Mouse (Mus musculus) kidney, postnatal 0 days (tissue): ENCODE results near the gene Podnl1. TPM values are rescaled to one million over a fixed set of nuclear protein-coding genes. Genes with fewer than 3 reads are reported as not detected.

Experiments
- ATAC-seq: fragments of 200-750 bp; cut with Nextera tagmentation; replicated peaks from 2 replicates; pipeline ENCODE4 v1.8.0; 2017; ENCODE audit warnings: low read depth, moderate number of reproducible peaks, moderate TSS enrichment, moderate library complexity; ENCODE audit not compliant: low FRiP score
- DNase-seq: peaks from one replicate; pipeline ENCODE4 v3.0.0-alpha.2; 2016; ENCODE audit warnings: low spot score
- H3K27ac ChIP-seq: fragments of 300-500 bp; sonication (generic); 2 replicates; pipeline ENCODE4 v1.5.1; 2014; ENCODE audit warnings: mild to moderate bottlenecking
- H3K27me3 ChIP-seq: fragments of 300-500 bp; sonication (generic); 2 replicates; pipeline ENCODE4 v1.6.1; 2014; ENCODE audit warnings: low read length, mixed read lengths; ENCODE audit not compliant: insufficient read depth
- H3K36me3 ChIP-seq: fragments of 300-500 bp; sonication (generic); 2 replicates; pipeline ENCODE4 v1.6.1; 2014; ENCODE audit warnings: low read length, mixed read lengths; ENCODE audit not compliant: insufficient read depth
- H3K4me1 ChIP-seq: fragments of 300-500 bp; sonication (generic); replicated peaks from 2 replicates; pipeline ENCODE4 v1.6.1; 2014; ENCODE audit warnings: antibody characterized with exemption, low read length, mixed read lengths; ENCODE audit not compliant: insufficient read depth
- H3K4me2 ChIP-seq: fragments of 300-500 bp; sonication (generic); 2 replicates; pipeline ENCODE4 v1.6.1; 2014; ENCODE audit warnings: mild to moderate bottlenecking, low read length, moderate library complexity, mixed read lengths
- H3K4me3 ChIP-seq: fragments of 300-500 bp; sonication (generic); replicated peaks from 2 replicates; pipeline ENCODE4 v1.5.1; 2014; ENCODE audit warnings: low read depth, low read length
- H3K9ac ChIP-seq: fragments of 300-500 bp; sonication (generic); 2 replicates; pipeline ENCODE4 v1.6.1; 2014; ENCODE audit warnings: low read depth, low read length
- H3K9me3 ChIP-seq: fragments of 300-500 bp; sonication (generic); replicated peaks from 2 replicates; pipeline ENCODE4 v1.6.1; 2016; ENCODE audit warnings: low read length, inconsistent platforms, mixed read lengths
- CTCF ChIP-seq: IDR thresholded peaks from 2 replicates; pipeline ENCODE4 v1.5.1; 2016; ENCODE audit warnings: antibody characterized with exemption, low read depth, mild to moderate bottlenecking, moderate library complexity
- WGBS: fragments of 180-500 bp; shearing (Covaris S2); extraction: QIAGEN DNeasy Blood & Tissue Kit; methylation state at CpG from one replicate; pipeline ENCODE4 v1.1.7; 2014; 5-methylcytosine and 5-hydroxymethylcytosine counted together
- polyA plus RNA-seq: library from polyadenylated mRNA; unstranded; fragments of >200 nt; fragmentation: Nextera tagmentation; extraction: Ambion mirVana; gene quantifications from 2 replicates; pipeline ENCODE4 v1.2.1, GENCODE M21; 2015

Gene Podnl1
- polyA plus RNA-seq, 1 experiment from 2014 or later, result 0.14 TPM

- ATAC-seq (no peak), DNase-seq (no peak)
- no peak for TF ChIP-seq CTCF
- peaks cover 59% of the 10 kb centered on the region for H3K36me3 ChIP-seq
- WGBS, result 90% methylated on average over 7 of the region's 7 CpGs
- H3K9me3 ChIP-seq, result no peaks in the 10 kb centered on the region
- H3K27ac ChIP-seq, result no peak overlapping the region
- H3K4me2 ChIP-seq, result no peak overlapping the region
- no peaks in the 10 kb centered on the region for H3K4me1 ChIP-seq
- no peak overlapping the region for H3K4me3 ChIP-seq
- H3K9ac ChIP-seq, result no peak overlapping the region
- no peaks in the 10 kb centered on the region for H3K27me3 ChIP-seq
These were observed 38.6 kb upstream of the Podnl1 start for GRCm38 (mm10) chr8:84087156-84087555.

- Histone ChIP-seq H3K4me2 (no peak overlapping the region), H3K4me3 (no peak overlapping the region), H3K27me3 (no peaks in the 10 kb centered on the region), H3K4me1 (no peaks in the 10 kb centered on the region), H3K27ac (no peak overlapping the region), H3K9me3 (no peaks in the 10 kb centered on the region), H3K36me3 (peaks cover 59% of the 10 kb centered on the region), H3K9ac (no peak overlapping the region)
- WGBS, result 87% methylated on average over 14 of the region's 14 CpGs
- no peak for TF ChIP-seq CTCF
- no peak for ATAC-seq
- DNase-seq, result no peak
These were observed 38.0 kb upstream of the Podnl1 start for GRCm38 (mm10) chr8:84087821-84088220.

DNA sequence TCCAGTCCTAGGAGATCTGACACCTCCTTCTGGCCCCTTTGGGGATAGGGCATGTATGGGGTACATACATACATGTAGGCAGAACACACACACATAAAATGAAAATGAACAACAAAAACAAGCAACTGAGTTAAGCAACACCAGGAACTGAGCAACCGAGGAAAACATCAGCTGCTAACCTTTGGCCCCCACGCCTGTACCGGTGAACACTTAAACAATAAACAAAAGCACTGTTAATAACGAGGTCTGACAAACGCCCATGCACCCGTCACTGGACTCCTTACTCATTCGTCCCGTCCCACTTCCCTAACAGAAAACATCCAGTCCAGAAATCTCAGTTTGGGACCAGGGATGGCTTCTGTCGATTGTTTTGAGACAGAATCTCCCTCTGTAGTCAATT lies 36.5 kb upstream of the Podnl1 start:
- 76% methylated on average over 9 of the region's 9 CpGs for WGBS
- Histone ChIP-seq H3K9ac (no peak overlapping the region), H3K27me3 (no peaks in the 10 kb centered on the region), H3K4me2 (no peak overlapping the region), H3K27ac (no peak overlapping the region), H3K4me1 (no peaks in the 10 kb centered on the region), H3K4me3 (no peak overlapping the region), H3K36me3 (peaks cover 56% of the 10 kb centered on the region), H3K9me3 (no peaks in the 10 kb centered on the region)
- no peak for TF ChIP-seq CTCF
- ATAC-seq, result no peak
- DNase-seq, result no peak

GRCm38 (mm10) chr8:84090585-84090984 lies 35.2 kb upstream of the Podnl1 start:
- 88% methylated on average over 8 of the region's 8 CpGs for WGBS
- Histone ChIP-seq H3K9ac (no peak overlapping the region), H3K36me3 (peaks cover 68% of the 10 kb centered on the region), H3K4me2 (no peak overlapping the region), H3K4me3 (no peak overlapping the region), H3K4me1 (no peaks in the 10 kb centered on the region), H3K9me3 (no peaks in the 10 kb centered on the region), H3K27me3 (no peaks in the 10 kb centered on the region), H3K27ac (no peak overlapping the region)
- no peak for TF ChIP-seq CTCF
- DNase-seq (no peak), ATAC-seq (no peak)

DNA sequence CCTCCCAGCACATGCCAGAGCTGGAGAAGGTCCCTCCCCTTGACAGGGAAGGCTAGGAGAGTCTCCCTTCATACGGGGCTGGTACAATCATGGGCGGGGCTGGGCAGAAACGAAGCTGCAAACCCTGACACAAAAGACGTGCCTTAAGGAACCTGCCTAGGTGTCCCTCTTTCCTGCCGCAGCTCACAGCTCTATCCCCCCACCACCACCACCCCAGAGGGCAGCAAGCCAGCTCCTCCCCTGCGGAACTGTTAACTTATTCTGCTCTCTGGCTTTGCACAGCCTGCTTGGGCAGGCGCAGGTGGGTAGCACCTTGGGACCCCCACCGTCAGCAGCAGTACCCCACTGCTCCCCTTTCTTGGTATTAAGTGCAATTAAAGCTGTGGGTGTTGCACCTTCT lies 29.7 kb upstream of the Podnl1 start:
- Histone ChIP-seq H3K4me2 (no peak overlapping the region), H3K27me3 (no peaks in the 10 kb centered on the region), H3K9ac (no peak overlapping the region), H3K9me3 (no peaks in the 10 kb centered on the region), H3K27ac (no peak overlapping the region), H3K4me1 (no peaks in the 10 kb centered on the region), H3K36me3 (peaks cover 67% of the 10 kb centered on the region), H3K4me3 (no peak overlapping the region)
- 76% methylated on average over 8 of the region's 8 CpGs for WGBS
- TF ChIP-seq CTCF, result no peak
- DNase-seq (no peak), ATAC-seq (no peak)

DNA sequence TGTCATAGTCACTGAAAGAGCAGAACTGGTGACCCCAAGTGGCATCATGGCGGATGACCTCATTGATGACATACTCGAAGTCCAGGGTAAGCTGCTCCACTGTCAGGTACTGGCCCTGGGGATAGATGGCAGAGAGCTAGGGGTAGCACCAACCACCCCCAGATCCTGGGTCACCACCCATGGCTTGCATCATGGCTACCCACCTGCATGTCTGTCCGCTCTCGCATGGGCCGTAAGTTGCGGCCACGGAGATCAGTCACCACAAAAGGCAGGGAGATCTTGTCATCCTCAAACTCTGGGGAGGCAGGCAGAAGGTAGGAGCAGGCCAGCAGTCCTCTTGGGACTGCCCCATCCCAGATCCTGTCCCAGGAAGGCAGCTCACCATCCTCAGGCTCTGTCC lies 27.4 kb upstream of the Podnl1 start:
- Histone ChIP-seq H3K36me3 (peaks cover 47% of the 10 kb centered on the region), H3K27ac (no peak overlapping the region), H3K4me1 (peaks cover 7% of the 10 kb centered on the region), H3K4me2 (no peak overlapping the region), H3K27me3 (no peaks in the 10 kb centered on the region), H3K9me3 (no peaks in the 10 kb centered on the region), H3K4me3 (no peak overlapping the region), H3K9ac (no peak overlapping the region)
- no peak for ATAC-seq
- DNase-seq, result no peak
- WGBS, result 93% methylated on average over 7 of the region's 7 CpGs
- TF ChIP-seq CTCF, result no peak

- ATAC-seq (no peak), DNase-seq (no peak)
- Histone ChIP-seq H3K9ac (no peak overlapping the region), H3K4me3 (no peak overlapping the region), H3K36me3 (peaks cover 23% of the 10 kb centered on the region), H3K9me3 (no peaks in the 10 kb centered on the region), H3K4me1 (peaks cover 14% of the 10 kb centered on the region), H3K27me3 (no peaks in the 10 kb centered on the region), H3K4me2 (no peak overlapping the region), H3K27ac (no peak overlapping the region)
- 89% methylated on average over 25 of the region's 25 CpGs for WGBS
- no peak for TF ChIP-seq CTCF
These were observed 24.1 kb upstream of the Podnl1 start for GRCm38 (mm10) chr8:84101476-84102270.
